Mouse (Mus musculus): ENCODE measurements around the gene C2cd4a.

Gene C2cd4a

DNA sequence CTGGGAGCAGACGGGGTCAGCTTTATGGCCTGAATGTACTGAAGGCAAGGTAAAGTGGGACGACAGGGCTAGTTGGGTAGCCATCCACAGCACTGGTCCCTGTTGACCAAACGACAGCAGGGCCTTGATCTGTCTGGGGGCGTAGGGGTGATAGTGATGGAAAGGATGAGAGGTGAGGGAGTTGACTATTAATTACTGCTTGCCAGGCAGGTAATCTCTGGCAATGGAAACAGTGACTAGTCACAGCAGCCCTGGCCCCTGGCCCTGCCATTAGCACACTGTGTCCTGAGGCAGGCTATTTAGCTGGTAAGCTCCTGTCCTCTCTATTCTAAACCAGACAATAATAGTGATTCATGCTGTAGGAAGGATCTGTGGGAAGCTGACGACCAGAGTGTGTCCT, 39.7 kb downstream of the C2cd4a start:
- no peak for DNase-seq (ENCODE audit: low read depth, low spot score)

- no peak for DNase-seq (ENCODE audit: low read depth, low spot score)
These were observed 44.5 kb downstream of the C2cd4a start for GRCm38 (mm10) chr9:67787671-67788070.

- DNase-seq (ENCODE audit: low read depth, low spot score): no peak
These were observed 45.8 kb downstream of the C2cd4a start for GRCm38 (mm10) chr9:67786311-67786710.

GRCm38 (mm10) chr9:67783925-67784324, 48.2 kb downstream of the C2cd4a start:
- no peak for DNase-seq (ENCODE audit: low read depth, low spot score)

- no peak for DNase-seq (ENCODE audit: low read depth, low spot score)
These were observed 48.7 kb downstream of the C2cd4a start for GRCm38 (mm10) chr9:67783464-67783863.

- no peak for DNase-seq (ENCODE audit: low read depth, low spot score)
These were observed 49.3 kb downstream of the C2cd4a start for GRCm38 (mm10) chr9:67782786-67783185.

Measured in telencephalon, adult 2 months (tissue).